Mouse (Mus musculus) left cerebral cortex, postnatal 4 days (tissue): ENCODE results near the gene Olfr487. TPM values are rescaled to one million over a fixed set of nuclear protein-coding genes. Genes with fewer than 3 reads are reported as not detected.
"Not testable (repeated sequence)": the region's sequence is repeated elsewhere in the genome, so short reads cannot be mapped to it uniquely, and the experiment has no call there.

Experiments used
- DNase-seq: peaks from one replicate; pipeline ENCODE4 v3.0.0-alpha.2; 2022
- intact Hi-C: fragments of 180-260 bp; cut with DNase I; formaldehyde crosslinking; loops from one replicate; pipeline ENCODE4 v1.15.1; 2025
- total RNA-seq, 2 experiments: library from RNA; stranded (reverse); gene quantifications; 2 replicates each; pipeline ENCODE4 v1.2.3; 2021

The Olfr487 gene
- total RNA-seq, result not detected

GRCm38 (mm10) chr7:108214536-108214935 is at the start of gene Olfr487:
TSS of gene Olfr487 (minus strand) at chr7:108214636.
- intact Hi-C loops, result not testable (repeated sequence)

GRCm38 (mm10) chr7:108258247-108258646 is 43.8 kb upstream of the Olfr487 start, which contains the start of gene Olfr488:
TSS of gene Olfr488 (minus strand) at chr7:108258347.
- intact Hi-C loops, result no loop called here
- DNase-seq, result no peak

More at GRCm38 (mm10) chr7:108214536-108214935, at the start of gene Olfr487:
- DNase-seq, result not testable (repeated sequence)

- DNase-seq, result no peak
- intact Hi-C loops, result no loop called here
Observed at GRCm38 (mm10) chr7:108233551-108233950, 19.1 kb upstream of the Olfr487 start.

GRCm38 (mm10) chr7:108196938-108197337 is 17.5 kb downstream of the Olfr487 start:
- intact Hi-C loops, result no loop called here
- DNase-seq, result no peak

GRCm38 (mm10) chr7:108196337-108196736 is 18.1 kb downstream of the Olfr487 start:
- intact Hi-C loops, result not testable (repeated sequence)

GRCm38 (mm10) chr7:108192714-108193113 is 21.7 kb downstream of the Olfr487 start:
- DNase-seq, intact Hi-C loops: not testable (repeated sequence)

More at GRCm38 (mm10) chr7:108196337-108196736, 18.1 kb downstream of the Olfr487 start:
- not testable (repeated sequence) for DNase-seq

- intact Hi-C loops, result not testable (repeated sequence)
Observed at GRCm38 (mm10) chr7:108191196-108191595, 23.2 kb downstream of the Olfr487 start.

GRCm38 (mm10) chr7:108185237-108185636 is 29.2 kb downstream of the Olfr487 start:
- DNase-seq, intact Hi-C loops: not testable (repeated sequence)

More at GRCm38 (mm10) chr7:108191196-108191595, 23.2 kb downstream of the Olfr487 start:
- not testable (repeated sequence) for DNase-seq

- DNase-seq, intact Hi-C loops: not testable (repeated sequence)
Observed at GRCm38 (mm10) chr7:108184401-108184800, 30.0 kb downstream of the Olfr487 start.

GRCm38 (mm10) chr7:108172642-108173041 is 41.8 kb downstream of the Olfr487 start, which contains the start of gene Olfr486:
TSS of gene Olfr486 (minus strand) at chr7:108172742.
- DNase-seq, intact Hi-C loops: not testable (repeated sequence)

GRCm38 (mm10) chr7:108159771-108160170 is 54.7 kb downstream of the Olfr487 start, which contains the start of gene Olfr485:
TSS of gene Olfr485 (minus strand) at chr7:108159871.
- DNase-seq, result no peak
- intact Hi-C loops, result no loop called here

Other genes with a start within 250 kb of the Olfr487 start
- not detected for gene Olfr476, start 249.8 kb downstream of the Olfr487 start, total RNA-seq
- not detected for gene Olfr477, start 227.9 kb downstream of the Olfr487 start, total RNA-seq
- gene Olfr478, start 180.6 kb downstream of the Olfr487 start, total RNA-seq, result not detected
- not detected for gene Olfr479, start 163.9 kb downstream of the Olfr487 start, total RNA-seq
- not detected for gene Olfr480, start 147.3 kb downstream of the Olfr487 start, total RNA-seq
- not detected for gene Olfr481, start 134.8 kb downstream of the Olfr487 start, total RNA-seq
- 1 to 10 TPM; 1.7 to 1.9 TPM for gene Olfr482, start 117.0 kb downstream of the Olfr487 start, total RNA-seq
- not detected for gene Olfr483, start 113.8 kb downstream of the Olfr487 start, total RNA-seq
- gene Olfr484, start 87.2 kb downstream of the Olfr487 start, total RNA-seq, result not detected
- not detected for gene Olfr485, start 54.8 kb downstream of the Olfr487 start, total RNA-seq
- not detected for gene Olfr486, start 41.9 kb downstream of the Olfr487 start, total RNA-seq
- not detected for gene Olfr488, start 43.7 kb upstream of the Olfr487 start, total RNA-seq
- gene Olfr490, start 74.3 kb upstream of the Olfr487 start, total RNA-seq, result not detected
- not detected for gene Olfr491, start 98.8 kb upstream of the Olfr487 start, total RNA-seq
- gene Olfr492, start 109.0 kb upstream of the Olfr487 start, total RNA-seq, result not detected
- not detected for gene Olfr493, start 132.3 kb upstream of the Olfr487 start, total RNA-seq
- not detected for gene Olfr494, start 150.7 kb upstream of the Olfr487 start, total RNA-seq
- not detected for gene Olfr495, start 178.5 kb upstream of the Olfr487 start, total RNA-seq
- gene Olfr497, start 205.8 kb upstream of the Olfr487 start, total RNA-seq, result not detected